Mouse (Mus musculus) testis, adult 10 weeks (tissue): ENCODE data around the gene Tnfsf13. TPM values are rescaled to one million over a fixed set of nuclear protein-coding genes. Genes with fewer than 3 reads are reported as not detected.

Source experiments
- polyA plus RNA-seq: library from polyadenylated mRNA; stranded (reverse); fragments of 350-450 nt; fragmentation: Illumina TruSeq; extraction: RNeasy Lipid Tissue Mini Kit (QIAGEN cat#74804); gene quantifications from one replicate; pipeline ENCODE4 v1.2.3, GENCODE M21; 2014; ENCODE audit warnings: low read depth, low replicate concordance

Tnfsf13 gene
- 3.8 TPM for polyA plus RNA-seq

DNA sequence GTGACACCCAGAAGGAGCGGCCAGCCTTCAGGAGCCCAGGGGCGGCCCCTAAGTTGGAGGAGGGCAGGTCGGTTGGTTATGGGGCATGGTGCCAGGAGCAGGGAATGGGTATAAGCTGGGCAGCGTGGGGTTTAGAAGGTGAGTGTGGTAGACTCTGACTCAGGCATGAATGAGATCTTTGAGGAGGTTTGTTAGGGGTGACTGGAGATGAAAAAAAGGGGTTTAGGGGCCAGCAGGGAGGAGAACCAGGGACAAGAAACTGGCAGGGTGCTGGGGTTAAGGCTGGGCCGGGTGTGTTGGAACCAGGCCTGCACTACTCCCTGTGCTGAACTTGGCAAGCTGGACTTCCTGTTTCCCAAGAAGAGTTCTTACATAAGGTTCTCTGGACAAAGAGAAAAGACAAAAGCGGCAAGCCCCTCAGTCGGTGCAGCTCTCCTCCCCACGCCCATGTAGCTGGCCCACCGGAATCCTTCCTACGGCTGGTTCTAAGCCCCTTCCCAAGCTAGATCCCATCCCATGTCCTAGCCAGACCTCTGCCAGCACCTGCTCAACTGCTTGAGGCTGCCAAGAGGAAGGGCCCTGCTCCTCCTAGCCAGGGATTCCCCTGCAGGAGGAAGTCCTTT, at the start of gene Tnfsf13:
Gene Tnfsf13 (minus strand): TSS at position 259 of the 623 bp plus-strand sequence.

DNA sequence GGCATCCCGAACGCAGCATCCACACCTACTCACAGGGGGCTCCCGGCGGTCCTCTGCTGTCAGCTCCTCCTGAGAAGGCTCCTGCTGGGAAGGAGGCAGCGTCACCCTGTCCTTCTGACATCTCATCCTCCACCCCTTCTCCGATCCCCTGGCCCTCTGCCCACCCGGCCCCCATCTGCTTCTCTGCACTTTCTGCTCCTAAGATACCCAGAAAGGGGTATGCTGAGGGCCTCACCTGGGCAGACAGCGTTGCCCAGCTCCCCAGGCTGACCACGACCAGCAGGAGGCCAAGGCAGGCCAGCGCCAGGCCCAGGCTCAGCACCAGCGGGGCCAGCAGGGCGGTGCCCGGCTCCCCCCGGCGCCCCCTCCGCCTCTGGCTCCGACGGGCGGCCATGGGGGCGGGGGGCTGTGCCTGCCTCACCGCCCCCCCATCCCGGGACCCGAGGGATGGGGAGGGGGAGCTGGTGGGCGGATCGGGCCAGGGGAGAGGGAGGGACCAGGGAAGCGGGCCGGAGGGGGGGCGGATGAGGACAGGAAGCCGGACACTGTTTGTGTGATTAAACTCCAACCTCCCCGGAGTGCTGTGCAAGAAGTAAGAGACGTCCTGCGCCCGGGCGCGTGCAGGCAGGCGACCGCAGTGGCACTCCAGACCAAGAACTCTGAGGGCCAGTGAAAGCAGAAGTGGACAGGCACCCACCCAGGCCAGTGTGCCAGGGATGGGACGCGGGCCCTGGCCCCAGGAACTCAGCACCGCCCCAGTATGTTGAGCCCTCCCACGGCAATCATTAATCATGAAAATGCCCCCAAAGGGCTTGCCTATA, 10.0 kb upstream of the Tnfsf13 start, which contains the start of the genes Tnfsf12 and Tnfsfm13:
Gene Tnfsf12 (minus strand): TSS at position 489 of the 821 bp plus-strand sequence.
Gene Tnfsfm13 (minus strand): TSS at position 738 of the 821 bp plus-strand sequence.

DNA sequence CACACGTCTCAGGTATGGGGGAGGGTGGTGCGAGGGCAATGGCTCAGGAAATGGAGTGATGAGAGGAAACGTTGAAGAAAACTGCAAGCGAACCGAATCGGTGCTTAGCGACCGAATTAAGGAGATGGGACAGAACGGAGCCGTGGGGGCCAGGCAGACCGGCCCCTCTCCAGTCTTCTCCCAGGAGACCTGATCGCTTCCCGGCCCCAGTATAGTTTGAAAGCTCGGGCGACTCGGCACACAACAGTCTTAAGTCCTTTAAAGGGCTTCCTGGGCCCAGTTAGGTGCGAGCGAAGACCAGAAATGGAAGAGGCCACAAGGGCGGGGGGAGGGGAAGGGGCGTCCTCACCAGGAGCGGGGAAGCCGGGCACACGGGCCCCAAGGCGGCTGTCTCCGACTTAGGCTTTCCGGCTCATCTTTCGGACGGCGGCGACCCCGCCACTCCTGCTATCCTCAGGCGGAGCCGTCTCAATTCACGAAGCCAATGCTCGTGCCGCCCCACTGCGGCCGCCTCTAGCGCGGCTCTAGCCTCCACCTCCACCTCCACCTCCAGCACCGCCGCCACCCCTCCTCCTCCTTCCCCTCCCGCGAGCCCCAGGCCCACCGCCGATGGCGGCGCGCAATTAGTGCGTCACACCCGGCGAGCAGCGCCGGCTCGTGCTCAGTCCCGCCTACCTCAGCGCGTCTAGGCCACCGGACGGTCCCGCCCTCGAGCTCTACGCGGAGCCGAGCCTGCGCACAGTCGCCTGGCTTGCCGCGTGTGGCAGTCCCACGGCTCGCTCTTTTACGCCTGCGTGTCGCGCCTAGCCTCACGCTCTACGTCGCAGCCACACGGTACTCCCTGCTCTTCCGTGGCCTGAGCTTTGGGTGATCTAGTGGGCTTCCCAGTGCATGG, 4.0 kb downstream of the Tnfsf13 start, which contains the start of gene Senp3:
Gene Senp3 (minus strand): TSS at position 771 of the 895 bp plus-strand sequence.

DNA sequence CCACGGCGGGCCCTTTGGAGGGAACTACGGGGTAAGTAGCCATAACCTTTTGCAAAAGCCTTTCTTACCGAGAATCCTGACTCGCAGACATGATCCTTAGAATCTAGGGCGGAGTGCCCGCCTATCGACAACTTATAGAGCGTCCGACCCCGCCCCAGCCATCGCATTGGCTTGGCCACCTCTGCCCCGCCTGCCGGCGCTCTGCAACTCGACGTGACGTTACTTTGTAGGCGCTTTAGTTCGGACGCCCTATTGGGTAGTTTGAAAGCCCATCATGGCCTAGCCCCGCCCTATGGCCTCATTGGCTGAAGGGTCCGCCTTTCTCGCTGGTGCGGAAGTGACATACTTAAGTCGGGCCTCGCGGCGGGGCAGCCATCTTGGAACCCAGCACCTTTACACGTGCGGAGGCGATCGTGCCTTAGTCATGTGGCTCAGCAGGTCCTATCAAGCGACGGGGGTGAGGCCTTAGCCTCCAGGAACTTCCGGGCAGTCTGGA, 13.3 kb downstream of the Tnfsf13 start, which contains the start of gene Eif4a1:
Gene Eif4a1 (minus strand): TSS at position 213 of the 496 bp plus-strand sequence.

DNA sequence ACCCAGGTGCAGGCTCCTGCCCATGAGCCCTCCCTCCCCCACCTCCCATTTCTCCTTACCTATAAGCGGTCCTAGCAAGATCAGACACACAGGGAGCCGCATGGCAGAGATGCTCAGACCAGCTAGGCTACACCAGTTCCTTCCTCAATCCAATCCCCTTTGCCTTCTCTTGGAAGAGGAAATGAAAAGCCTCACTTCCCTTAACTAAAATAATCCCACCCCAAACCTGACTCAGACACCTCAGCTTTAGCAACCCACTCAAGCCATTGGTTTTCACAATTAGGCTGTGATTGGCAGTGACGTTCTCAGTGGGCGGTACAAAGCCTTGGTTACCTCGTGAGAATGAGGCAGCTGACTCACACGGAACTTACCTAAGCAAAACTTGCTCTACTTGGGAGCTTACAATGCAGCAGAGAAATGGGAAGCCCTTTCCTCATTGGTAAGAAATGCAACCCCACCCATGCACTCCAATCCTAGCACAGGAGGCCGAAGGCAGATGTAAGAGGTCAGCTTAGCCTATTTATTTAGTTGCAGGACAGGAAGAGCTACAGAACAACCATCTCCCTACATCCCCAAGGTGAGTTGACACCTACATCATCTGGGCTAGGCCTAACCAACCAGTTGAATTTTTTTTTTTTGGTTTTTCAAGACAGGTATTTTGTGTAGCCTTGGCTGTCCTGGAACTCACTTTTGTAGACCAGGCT, 19.5 kb downstream of the Tnfsf13 start, which contains the start of gene Cd68:
Gene Cd68 (minus strand): TSS at position 193 of the 704 bp plus-strand sequence.

DNA sequence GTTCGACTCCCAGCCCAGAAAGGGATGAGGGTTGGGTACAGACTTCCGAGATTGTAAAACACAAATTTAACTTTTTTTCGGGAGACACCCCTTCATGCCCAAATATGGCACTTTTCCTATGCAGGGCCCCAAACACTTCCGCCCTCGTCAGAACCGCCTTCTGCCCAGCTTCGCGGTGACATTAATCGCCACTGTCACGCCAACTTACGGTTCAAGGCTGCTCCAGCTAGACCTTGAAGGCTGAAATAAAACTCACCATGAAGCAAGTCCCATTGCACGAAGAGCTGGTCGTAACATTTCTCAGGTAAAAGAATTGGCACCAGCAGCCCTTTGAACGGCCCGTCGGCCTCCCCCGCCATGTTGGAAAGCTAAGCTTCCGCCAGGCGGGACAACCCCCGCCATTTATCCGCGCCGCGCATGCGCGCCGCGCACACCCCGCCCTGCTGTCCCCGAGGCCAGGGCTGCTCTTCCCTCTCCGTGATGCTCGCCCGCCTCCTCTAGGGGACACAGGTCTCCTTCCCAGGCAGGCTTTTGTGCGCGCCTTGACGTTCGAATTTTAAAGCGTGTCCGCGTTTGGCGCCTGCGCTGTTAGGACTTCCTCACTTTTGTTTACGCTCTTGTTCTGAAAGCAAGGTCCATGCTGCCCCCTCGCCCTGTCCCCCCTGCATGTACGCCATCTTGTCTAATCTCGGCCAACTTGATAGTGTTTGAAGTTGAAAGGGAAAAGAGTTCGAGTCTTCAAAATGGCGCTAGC, 23.2 kb downstream of the Tnfsf13 start, which contains the start of gene Mpdu1:
Gene Mpdu1 (minus strand): TSS at position 430 of the 754 bp plus-strand sequence.

DNA sequence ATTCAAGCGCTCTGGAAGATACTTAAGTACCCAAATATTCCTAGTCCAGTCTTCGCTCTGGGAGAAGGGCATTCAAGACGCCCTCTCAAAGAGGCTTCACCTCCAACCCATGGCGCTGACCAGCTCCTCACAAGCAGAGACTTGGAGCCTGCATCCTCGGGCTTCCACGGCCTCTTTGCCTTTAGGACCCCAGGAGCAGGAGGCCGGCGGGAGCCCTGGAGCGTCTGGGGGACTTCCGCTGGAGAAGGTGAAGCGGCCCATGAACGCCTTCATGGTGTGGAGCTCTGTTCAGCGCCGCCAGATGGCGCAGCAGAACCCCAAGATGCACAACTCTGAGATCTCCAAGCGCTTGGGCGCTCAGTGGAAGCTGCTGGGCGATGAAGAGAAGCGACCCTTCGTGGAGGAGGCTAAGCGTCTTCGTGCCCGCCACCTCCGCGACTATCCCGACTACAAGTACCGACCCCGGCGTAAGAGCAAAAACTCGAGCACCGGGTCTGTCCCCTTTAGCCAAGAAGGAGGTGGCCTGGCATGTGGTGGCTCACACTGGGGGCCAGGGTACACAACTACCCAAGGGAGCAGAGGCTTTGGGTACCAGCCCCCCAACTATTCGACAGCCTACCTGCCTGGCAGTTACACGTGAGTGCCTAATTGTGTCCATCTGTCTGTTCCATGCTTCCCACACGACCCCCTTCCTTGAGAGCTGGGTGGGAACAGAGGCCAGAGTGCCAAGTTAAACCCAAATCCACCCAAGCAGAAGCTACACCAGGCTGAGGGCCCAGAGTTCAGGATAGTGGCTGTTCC, 30.1 kb downstream of the Tnfsf13 start, which contains the start of gene Sox15:
Gene Sox15 (plus strand): TSS at position 51 of the 801 bp plus-strand sequence.

Other genes starting within 250 kb of the Tnfsf13 start
- 10.4 TPM for gene Dnah2, start 136.7 kb downstream of the Tnfsf13 start, polyA plus RNA-seq
- gene Efnb3, start 125.6 kb downstream of the Tnfsf13 start, polyA plus RNA-seq, result 0.48 TPM
- 1.1 TPM for gene Wrap53, start 105.5 kb downstream of the Tnfsf13 start, polyA plus RNA-seq
- gene Trp53, start 105.4 kb downstream of the Tnfsf13 start, polyA plus RNA-seq, result 2.5 TPM
- gene Atp1b2, start 79.8 kb downstream of the Tnfsf13 start, polyA plus RNA-seq, result 23.7 TPM
- gene Shbg, start 67.9 kb downstream of the Tnfsf13 start, polyA plus RNA-seq, result 2.6 TPM
- 6.7 TPM for gene Sat2, start 63.8 kb downstream of the Tnfsf13 start, polyA plus RNA-seq
- gene Fxr2, start 52.8 kb downstream of the Tnfsf13 start, polyA plus RNA-seq, result 16.0 TPM
- gene Sox15, start 30.5 kb downstream of the Tnfsf13 start, polyA plus RNA-seq, result not detected
- gene Mpdu1, start 23.1 kb downstream of the Tnfsf13 start, polyA plus RNA-seq, result 8.7 TPM
- 0.91 TPM for gene Cd68, start 19.6 kb downstream of the Tnfsf13 start, polyA plus RNA-seq
- 265 TPM for gene Eif4a1, start 13.4 kb downstream of the Tnfsf13 start, polyA plus RNA-seq
- gene Senp3, start 3.7 kb downstream of the Tnfsf13 start, polyA plus RNA-seq, result 94.6 TPM
- 0.20 TPM for gene Tnfsf12, start 10.1 kb upstream of the Tnfsf13 start, polyA plus RNA-seq
- gene Tnfsfm13, start 10.3 kb upstream of the Tnfsf13 start, polyA plus RNA-seq, result 1.7 TPM
- gene Polr2a, start 72.9 kb upstream of the Tnfsf13 start, polyA plus RNA-seq, result 43.5 TPM
- 33.7 TPM for gene Slc35g3, start 76.2 kb upstream of the Tnfsf13 start, polyA plus RNA-seq
- 3.6 TPM for gene Zbtb4, start 80.1 kb upstream of the Tnfsf13 start, polyA plus RNA-seq
- gene Chrnb1, start 110.2 kb upstream of the Tnfsf13 start, polyA plus RNA-seq, result 0.24 TPM
- 3.7 TPM for gene Fgf11, start 116.1 kb upstream of the Tnfsf13 start, polyA plus RNA-seq
- not detected for gene Tmem102, start 119.8 kb upstream of the Tnfsf13 start, polyA plus RNA-seq
- gene Gm39566, start 129.5 kb upstream of the Tnfsf13 start, polyA plus RNA-seq, result 131 TPM
- 15.9 TPM for gene Spem2, start 132.7 kb upstream of the Tnfsf13 start, polyA plus RNA-seq
- 145 TPM for gene Spem1, start 136.4 kb upstream of the Tnfsf13 start, polyA plus RNA-seq
- 0.17 TPM for gene Nlgn2, start 152.0 kb upstream of the Tnfsf13 start, polyA plus RNA-seq
- gene Tmem256, start 152.7 kb upstream of the Tnfsf13 start, polyA plus RNA-seq, result 4.6 TPM
- 0.28 TPM for gene Plscr3, start 160.6 kb upstream of the Tnfsf13 start, polyA plus RNA-seq
- 0.07 TPM for gene Tnk1, start 172.9 kb upstream of the Tnfsf13 start, polyA plus RNA-seq
- gene Tmem95, start 192.2 kb upstream of the Tnfsf13 start, polyA plus RNA-seq, result 8.3 TPM
- gene Kctd11, start 195.6 kb upstream of the Tnfsf13 start, polyA plus RNA-seq, result 0.22 TPM
- gene Acap1, start 209.8 kb upstream of the Tnfsf13 start, polyA plus RNA-seq, result 1.7 TPM
- gene 2810408A11Rik, start 215.2 kb upstream of the Tnfsf13 start, polyA plus RNA-seq, result 291 TPM
- 5.5 TPM for gene Neurl4, start 215.3 kb upstream of the Tnfsf13 start, polyA plus RNA-seq
- gene Gps2, start 228.1 kb upstream of the Tnfsf13 start, polyA plus RNA-seq, result 66.3 TPM
- 247 TPM for gene Eif5a, start 236.2 kb upstream of the Tnfsf13 start, polyA plus RNA-seq